Mouse (Mus musculus) lung, postnatal 0 days (tissue): ENCODE results near the gene Gna14. TPM values are rescaled to one million over a fixed set of nuclear protein-coding genes. Genes with fewer than 3 reads are reported as not detected.

ENCODE experiments used
- ATAC-seq: fragments of 200-750 bp; cut with Nextera tagmentation; 2 replicates; pipeline ENCODE4 v1.8.0; 2017; ENCODE audit warnings: moderate library complexity
- DNase-seq: peaks from one replicate; pipeline ENCODE4 v3.0.0-alpha.2; 2016; ENCODE audit warnings: low spot score
- H3K27ac ChIP-seq: fragments of 300-500 bp; sonication (generic); 2 replicates; pipeline ENCODE4 v1.5.1; 2014; ENCODE audit warnings: antibody characterized with exemption, mild to moderate bottlenecking, low read length, mixed read lengths
- H3K27me3 ChIP-seq: fragments of 300-500 bp; sonication (generic); replicated peaks from 2 replicates; pipeline ENCODE4 v1.6.1; 2014; ENCODE audit warnings: low read length, mixed read lengths; ENCODE audit not compliant: insufficient read depth
- H3K36me3 ChIP-seq: fragments of 300-500 bp; sonication (generic); 2 replicates; pipeline ENCODE4 v1.6.1; 2014; ENCODE audit warnings: low read length, mixed read lengths; ENCODE audit not compliant: insufficient read depth
- H3K4me1 ChIP-seq: fragments of 300-500 bp; sonication (generic); 2 replicates; pipeline ENCODE4 v1.6.1; 2014; ENCODE audit warnings: antibody characterized with exemption, low read depth, low read length, mixed read lengths; ENCODE audit not compliant: insufficient read depth
- H3K4me2 ChIP-seq: fragments of 300-500 bp; sonication (generic); replicated peaks from 2 replicates; pipeline ENCODE4 v1.6.1; 2014; ENCODE audit warnings: low read depth, mild to moderate bottlenecking, low read length, moderate library complexity, mixed read lengths
- H3K4me3 ChIP-seq: fragments of 300-500 bp; sonication (generic); 2 replicates; pipeline ENCODE4 v1.5.1; 2014; ENCODE audit warnings: low read depth, low read length
- H3K9ac ChIP-seq: fragments of 300-500 bp; sonication (generic); replicated peaks from 2 replicates; pipeline ENCODE4 v1.6.1; 2014; ENCODE audit warnings: low read depth, mild to moderate bottlenecking
- H3K9me3 ChIP-seq: fragments of 300-500 bp; sonication (generic); 2 replicates; pipeline ENCODE4 v1.6.1; 2016; ENCODE audit warnings: low read length, mixed read lengths
- CTCF ChIP-seq: IDR thresholded peaks from 2 replicates; pipeline ENCODE4 v1.5.1; 2016; ENCODE audit warnings: antibody characterized with exemption, mild to moderate bottlenecking
- EP300 ChIP-seq: IDR thresholded peaks from 2 replicates; pipeline ENCODE4 v1.6.1; 2016; ENCODE audit warnings: antibody characterized with exemption, mild to moderate bottlenecking, control low read depth
- WGBS: fragments of 180-500 bp; shearing (Covaris S2); extraction: QIAGEN DNeasy Blood & Tissue Kit; methylation state at CpG from one replicate; pipeline ENCODE4 v1.1.7; 2014; 5-methylcytosine and 5-hydroxymethylcytosine counted together
- polyA plus RNA-seq: library from polyadenylated mRNA; unstranded; fragments of >200 nt; fragmentation: Nextera tagmentation; extraction: Ambion mirVana; gene quantifications from 2 replicates; pipeline ENCODE4 v1.2.1, GENCODE M21; 2015

Gene Gna14
- polyA plus RNA-seq, 1 experiment from 2014 or later: 15.6 TPM

- Histone ChIP-seq H3K27me3 (no peaks in the 10 kb centered on the region), H3K9me3 (no peaks in the 10 kb centered on the region), H3K4me1 (no peaks in the 10 kb centered on the region), H3K36me3 (no peaks in the 10 kb centered on the region), H3K9ac (no peak overlapping the region), H3K27ac (no peak overlapping the region), H3K4me3 (no peak overlapping the region), H3K4me2 (no peak overlapping the region)
- ATAC-seq (no peak), DNase-seq (no peak)
- 49% methylated on average over 7 of the region's 7 CpGs for WGBS
- TF ChIP-seq EP300 (no peak), CTCF (no peak)
Measured at GRCm38 (mm10) chr19:16579656-16580260, 144.2 kb downstream of the Gna14 start.

GRCm38 (mm10) chr19:16580501-16580900, 144.9 kb downstream of the Gna14 start:
- no peaks in the 10 kb centered on the region for H3K36me3 ChIP-seq
- no peak overlapping the region for H3K4me3 ChIP-seq
- no peak for TF ChIP-seq CTCF
- TF ChIP-seq EP300: no peak
- H3K4me2 ChIP-seq: no peak overlapping the region
- no peaks in the 10 kb centered on the region for H3K9me3 ChIP-seq
- no peaks in the 10 kb centered on the region for H3K27me3 ChIP-seq
- DNase-seq (no peak), ATAC-seq (no peak)
- H3K27ac ChIP-seq: no peak overlapping the region
- no peaks in the 10 kb centered on the region for H3K4me1 ChIP-seq
- no peak overlapping the region for H3K9ac ChIP-seq
- WGBS: 75% methylated on average over 8 of the region's 8 CpGs

- no peak for TF ChIP-seq EP300
- no peak for TF ChIP-seq CTCF
- H3K27ac ChIP-seq: peak overlapping the region; percentile 43; the same call in 1 of the 2 replicates
- no peak overlapping the region for H3K9ac ChIP-seq
- WGBS: 67% methylated on average over 7 of the region's 7 CpGs
- H3K36me3 ChIP-seq: no peaks in the 10 kb centered on the region
- H3K4me3 ChIP-seq: no peak overlapping the region
- H3K9me3 ChIP-seq: no peaks in the 10 kb centered on the region
- ATAC-seq (peak; percentile 28), DNase-seq (no peak)
- H3K4me1 ChIP-seq: no peaks in the 10 kb centered on the region
- no peaks in the 10 kb centered on the region for H3K27me3 ChIP-seq
- H3K4me2 ChIP-seq: no peak overlapping the region
Measured at GRCm38 (mm10) chr19:16584546-16584945, 149.0 kb downstream of the Gna14 start.

GRCm38 (mm10) chr19:16585379-16585778, 149.8 kb downstream of the Gna14 start:
- Histone ChIP-seq H3K9me3 (no peaks in the 10 kb centered on the region), H3K27me3 (no peaks in the 10 kb centered on the region), H3K4me1 (no peaks in the 10 kb centered on the region), H3K9ac (no peak overlapping the region), H3K4me2 (no peak overlapping the region), H3K4me3 (no peak overlapping the region), H3K27ac (no peak overlapping the region), H3K36me3 (no peaks in the 10 kb centered on the region)
- peak; percentile 54; the same call in 1 of the 2 replicates for ATAC-seq
- DNase-seq: peak; percentile 68
- 14% methylated on average over 3 of the region's 3 CpGs for WGBS
- no peak for TF ChIP-seq EP300
- TF ChIP-seq CTCF: peak; percentile 74

GRCm38 (mm10) chr19:16593256-16593974, 157.9 kb downstream of the Gna14 start:
- H3K9me3 ChIP-seq: no peaks in the 10 kb centered on the region
- no peaks in the 10 kb centered on the region for H3K27me3 ChIP-seq
- H3K4me2 ChIP-seq: no peak overlapping the region
- H3K27ac ChIP-seq: no peak overlapping the region
- ATAC-seq (peak; percentile 11; the same call in 1 of the 2 replicates), DNase-seq (no peak)
- TF ChIP-seq EP300: no peak
- TF ChIP-seq CTCF: no peak
- 72% methylated on average over 7 of the region's 7 CpGs for WGBS
- no peak overlapping the region for H3K4me3 ChIP-seq
- H3K9ac ChIP-seq: no peak overlapping the region
- no peaks in the 10 kb centered on the region for H3K4me1 ChIP-seq
- H3K36me3 ChIP-seq: no peaks in the 10 kb centered on the region

- ATAC-seq: no peak
- Histone ChIP-seq H3K4me1 (no peaks in the 10 kb centered on the region), H3K9me3 (no peaks in the 10 kb centered on the region), H3K4me2 (no peak overlapping the region), H3K9ac (no peak overlapping the region), H3K36me3 (no peaks in the 10 kb centered on the region), H3K27ac (no peak overlapping the region), H3K4me3 (no peak overlapping the region), H3K27me3 (no peaks in the 10 kb centered on the region)
- TF ChIP-seq EP300: no peak
- no peak for TF ChIP-seq CTCF
- DNase-seq: no peak
Measured at GRCm38 (mm10) chr19:16593975-16594317, 158.4 kb downstream of the Gna14 start.
